Mouse (Mus musculus) olfactory bulb, adult 2 months (tissue): ENCODE results near the gene Rab27a.

Source experiments
- CTCF ChIP-seq: fragments of 200-500 bp; IDR thresholded peaks from 2 replicates; pipeline ENCODE4 v1.5.1; 2012; ENCODE audit warnings: low read depth, mild to moderate bottlenecking, low read length, moderate library complexity; ENCODE audit not compliant: insufficient read depth
- POLR2A ChIP-seq: fragments of 200-500 bp; IDR thresholded peaks from 2 replicates; pipeline ENCODE4 v1.6.1; 2012; ENCODE audit warnings: mild to moderate bottlenecking, low read depth, low read length, moderate library complexity; ENCODE audit not compliant: insufficient read depth

DNA sequence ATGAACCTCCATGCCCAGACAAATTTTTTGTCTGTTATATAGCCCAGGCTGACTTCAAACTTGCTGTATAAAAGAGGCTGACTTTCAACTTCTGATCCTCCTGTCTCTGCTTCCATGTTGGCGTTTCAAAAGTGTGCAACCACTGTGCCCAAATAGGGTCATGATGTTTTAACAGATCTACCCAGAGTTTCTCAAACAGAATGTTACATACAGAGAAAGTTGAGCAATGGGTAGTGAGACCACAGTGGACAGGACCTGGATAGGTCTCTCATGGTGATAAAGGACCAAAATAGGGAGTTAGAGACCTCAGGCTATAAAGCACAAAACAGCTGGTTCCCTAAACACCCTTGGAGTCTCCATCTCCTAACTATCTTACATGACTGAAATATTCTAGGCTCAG, 14.2 kb upstream of the Rab27a start:
- TF ChIP-seq CTCF (no peak), POLR2A (no peak)
